In genomic region chr14:31780412-31781233, GRCm38 (mm10) we compare ENCODE assay signal across 8 mouse cellular contexts. TPM values are rescaled to one million over a fixed set of nuclear protein-coding genes. Genes with fewer than 3 reads are reported as not detected.
A peak's percentile ranks its signal among the peaks of the same experiment; 100 is the strongest.
DNase-seq lines count a peak whose midpoint lies in the region; ATAC-seq and TF ChIP-seq lines count a peak whose summit lies in the region.

No protein-coding gene starts in this region.

- no peaks in the 10 kb centered on the region for H3K36me3 ChIP-seq in lung, embryonic 16.5 days (ENCODE audit: control insufficient read depth, insufficient read depth, low read length)
- H3K36me3 ChIP-seq in limb, embryonic 13.5 days: no peaks in the 10 kb centered on the region

- TF ChIP-seq POLR2A in olfactory bulb, adult 2 months (IDR thresholded peaks at IDR 0.05; ENCODE audit: insufficient read depth, low read depth, low read length): no peak

- no peak overlapping the region for H3K27ac ChIP-seq in lung, embryonic 16.5 days (ENCODE audit: low read length)
- H3K27ac ChIP-seq in limb, embryonic 13.5 days: peak overlapping the region; percentile 79
- H3K27ac ChIP-seq in olfactory bulb, adult 2 months (ENCODE audit: insufficient read depth, low read depth, low read length): peak overlapping the region; percentile 85

- 81% methylated on average over 11 of the region's 11 CpGs for WGBS in lung, embryonic 16.5 days
- 35% methylated on average over 11 of the region's 11 CpGs for WGBS in limb, embryonic 13.5 days
- 22% methylated on average over 11 of the region's 11 CpGs for WGBS in olfactory bulb, adult 2 months

- peaks cover 10% of the 10 kb centered on the region for H3K4me1 ChIP-seq in lung, embryonic 16.5 days (replicated peaks; ENCODE audit: control insufficient read depth, insufficient read depth, low read length)
- H3K4me1 ChIP-seq in limb, embryonic 13.5 days: peaks cover 24% of the 10 kb centered on the region
- peaks cover 5% of the 10 kb centered on the region; the same call in 1 of the 2 replicates for H3K4me1 ChIP-seq in olfactory bulb, adult 2 months (ENCODE audit: control insufficient read depth, insufficient read depth, low read length)

- intact Hi-C loops in heart, postnatal 10 days (cut with DNase I): loop anchor here (10.0 kb wide), 1 partner anchor 266 kb away; no protein-coding TSS in a partner anchor

- H3K9me3 ChIP-seq in lung, embryonic 16.5 days (ENCODE audit: control insufficient read depth, low read length): no peaks in the 10 kb centered on the region
- H3K9me3 ChIP-seq in limb, embryonic 13.5 days: no peaks in the 10 kb centered on the region

- no peak for ATAC-seq in lung, embryonic 16.5 days (ENCODE audit: low read depth)
- no peak for ATAC-seq in limb, embryonic 13.5 days (ENCODE audit: low FRiP score, low read depth)

- H3K9ac ChIP-seq in lung, embryonic 16.5 days (ENCODE audit: low read length): peak overlapping the region; percentile 50
- peak overlapping the region; percentile 60; the same call in 1 of the 2 replicates for H3K9ac ChIP-seq in limb, embryonic 13.5 days

- no peaks in the 10 kb centered on the region for H3K27me3 ChIP-seq in lung, embryonic 16.5 days (ENCODE audit: control insufficient read depth, insufficient read depth, low read depth, low read length)
- H3K27me3 ChIP-seq in limb, embryonic 13.5 days: no peaks in the 10 kb centered on the region

- peak overlapping the region; percentile 28 for H3K4me3 ChIP-seq in lung, embryonic 16.5 days (ENCODE audit: low read length)
- H3K4me3 ChIP-seq in limb, embryonic 13.5 days: peak overlapping the region; percentile 31
- H3K4me3 ChIP-seq in olfactory bulb, adult 2 months (ENCODE audit: insufficient read depth, low read depth, low read length): no peak overlapping the region

- peak overlapping the region; percentile 46; the same call in 1 of the 2 replicates for H3K4me2 ChIP-seq in lung, embryonic 16.5 days (ENCODE audit: low read depth, low read length)
- H3K4me2 ChIP-seq in limb, embryonic 13.5 days (replicated peaks): peak overlapping the region; percentile 60

- DNase-seq in lung, postnatal 14 days: no peak
- peak; percentile 38 for DNase-seq in cerebellum, adult 8-10 months
- peak; percentile 24 to 30 for DNase-seq in heart, postnatal 10 days
- DNase-seq in adrenal gland, postnatal 36 days: no peak
- DNase-seq in yolk sac, embryonic 10.5 days (ENCODE audit: low spot score): no peak

- TF ChIP-seq CTCF in olfactory bulb, adult 2 months (IDR thresholded peaks at IDR 0.05; ENCODE audit: insufficient read depth, low read depth, low read length): no peak

RNA-seq across cellular contexts. Expression of gene Ankrd28, which starts 49.8 kb away (rescaled TPM):
- polyA plus RNA-seq in lung, embryonic 16.5 days (2015; fragmentation: Nextera tagmentation; extraction: Ambion mirVana): 7.0 TPM in 2 replicates
- 10 to 100 TPM; 40.8 to 41.0 TPM for total RNA-seq in heart, postnatal 10 days (2021)
- polyA plus RNA-seq in limb, embryonic 13.5 days (2015; fragmentation: Nextera tagmentation; extraction: Ambion mirVana): 8.0 and 9.6 TPM in 2 replicates
- not detected in 2 replicates for polyA plus RNA-seq in olfactory bulb, adult 2 months (2012; ENCODE audit: insufficient read depth, insufficient read length, low replicate concordance, missing spikeins)
- total RNA-seq in adrenal gland, postnatal 36 days (2021): 10 to 100 TPM; 17.0 to 27.0 TPM

Comparison
In these comparisons a context has a peak if more than half of its experiments do, and no peak if none do; other contexts are left out.
1. DNase-seq: peak in cerebellum, adult 8-10 months (single experiment) and heart, postnatal 10 days (2 of 2); none in lung, postnatal 14 days (single experiment), adrenal gland, postnatal 36 days (0 of 2) and yolk sac, embryonic 10.5 days (single experiment).